Mouse (Mus musculus): Measurements from ENCODE around the gene Dcaf6.

DNA sequence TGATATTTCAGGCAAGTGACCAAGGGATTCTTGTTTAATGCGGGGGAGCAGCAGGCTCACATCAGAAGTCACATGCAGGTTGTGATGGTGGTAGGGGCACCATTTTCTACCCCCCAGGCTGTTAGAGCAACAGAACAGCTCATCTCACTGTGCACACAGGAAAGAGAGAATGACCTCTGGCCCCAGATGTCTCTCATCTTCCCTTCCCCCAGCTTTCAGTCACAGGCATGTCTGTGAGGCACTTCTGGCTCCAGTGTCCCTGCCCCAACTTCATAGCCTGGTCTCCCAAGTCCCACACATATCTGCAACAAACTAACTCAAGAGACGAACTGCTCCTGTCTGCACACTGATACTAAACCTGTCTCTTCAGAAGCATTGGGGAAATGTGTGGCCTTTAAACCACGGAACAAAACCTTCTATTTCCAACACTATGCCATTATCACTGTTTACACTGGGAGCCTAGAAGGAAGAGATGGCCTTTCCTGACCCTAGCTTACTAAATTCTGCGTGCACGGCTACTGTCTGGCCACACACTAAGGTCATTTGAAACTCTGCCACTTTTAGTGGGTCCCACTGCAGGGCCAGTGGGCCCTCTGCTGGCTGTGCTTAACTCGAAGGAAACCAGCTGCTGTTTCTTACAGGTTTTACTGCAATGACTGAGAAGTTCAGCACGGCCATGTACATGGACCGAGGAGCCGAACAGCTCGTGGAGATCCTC lies 43.2 kb upstream of the Dcaf6 start:
- TF ChIP-seq CTCF (IDR thresholded peaks at IDR 0.05; ENCODE audit: low read depth) (peak; percentile 78), EP300 (IDR thresholded peaks at IDR 0.05; ENCODE audit: low read depth) (no peak)

Data from liver, postnatal 0 days (tissue).